Mouse (Mus musculus): ENCODE measurements around the gene Sephs1. TPM values are rescaled to one million over a fixed set of nuclear protein-coding genes. Genes with fewer than 3 reads are reported as not detected.

Gene Sephs1
- 47.6 and 50.7 TPM in 2 replicates for polyA plus RNA-seq (2015; fragmentation: Nextera tagmentation; extraction: Ambion mirVana)

DNA sequence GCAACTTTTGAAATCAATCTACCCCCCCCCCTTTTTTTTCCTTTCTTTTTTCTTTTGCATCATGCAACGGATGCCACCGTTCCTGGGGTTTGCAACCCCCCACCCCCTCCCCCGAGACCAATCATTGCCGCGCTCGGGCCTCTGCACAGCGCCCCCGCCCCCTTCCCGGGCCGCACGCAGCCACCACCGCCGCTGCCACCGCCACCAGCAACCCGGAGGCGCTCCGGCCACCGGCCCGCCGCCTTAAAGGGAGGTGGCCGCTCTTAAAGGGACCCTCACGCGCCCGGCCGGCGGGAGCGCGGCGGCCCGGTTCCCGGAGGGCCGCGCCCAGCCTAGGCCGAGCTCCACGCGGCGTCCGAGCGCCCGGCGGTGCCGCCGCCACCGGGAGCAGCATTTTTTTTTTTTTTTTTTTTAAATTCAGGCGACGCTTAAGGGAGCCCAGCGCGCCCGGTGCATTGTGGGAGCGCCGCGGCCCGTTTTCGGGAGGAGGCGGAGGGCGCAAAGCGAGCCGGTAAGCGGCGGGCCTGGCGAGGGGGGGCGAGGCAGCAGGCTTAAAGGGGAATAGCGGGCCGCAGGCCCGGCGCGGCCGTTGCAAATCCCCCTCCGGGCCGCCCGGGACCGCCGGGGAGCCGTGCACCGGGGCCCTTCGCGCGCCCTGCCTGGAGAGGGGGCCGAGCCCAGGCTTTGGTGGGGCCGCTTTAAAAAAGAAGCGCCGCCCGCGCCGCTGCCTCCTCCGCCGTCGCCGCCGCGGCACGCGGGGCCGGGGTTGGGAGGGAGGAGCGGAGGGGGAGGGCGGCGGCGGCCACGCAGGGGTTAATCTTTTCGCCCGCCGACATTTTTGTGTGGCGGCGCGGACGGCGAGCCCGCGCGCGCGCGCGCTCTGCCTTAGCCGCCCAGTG is at the start of gene Sephs1:
TSS of gene Sephs1 (plus strand) at position 215 of the 899 bp plus-strand sequence.
- ATAC-seq, result peak; percentile 83
- H3K9me3 ChIP-seq (ENCODE audit: control insufficient read depth, low read length), result no peaks in the 10 kb centered on the region
- H3K4me3 ChIP-seq (ENCODE audit: low read length), result peak within 1 kb of the TSS; percentile 92
- H3K4me2 ChIP-seq (ENCODE audit: low read length), result peak within 1 kb of the TSS; percentile 84
- peaks cover 8% of the 10 kb centered on the region for H3K36me3 ChIP-seq (ENCODE audit: control insufficient read depth, insufficient read depth, low read length)
- peak within 1 kb of the TSS; percentile 100 for H3K9ac ChIP-seq (ENCODE audit: low read depth, low read length)
- WGBS, result 0% methylated on average over 60 of the region's 115 CpGs
- H3K27me3 ChIP-seq (replicated peaks; ENCODE audit: control insufficient read depth, insufficient read depth, low read length), result no peaks in the 10 kb centered on the region
- H3K4me1 ChIP-seq (ENCODE audit: control insufficient read depth, insufficient read depth, low read depth, low read length), result peaks cover 18% of the 10 kb centered on the region
- H3K27ac ChIP-seq (ENCODE audit: low read depth, low read length), result peak within 1 kb of the TSS; percentile 98

- Histone ChIP-seq H3K4me2 (ENCODE audit: low read length) (no peak overlapping the region), H3K4me1 (ENCODE audit: control insufficient read depth, insufficient read depth, low read depth, low read length) (no peaks in the 10 kb centered on the region), H3K9me3 (ENCODE audit: control insufficient read depth, low read length) (no peaks in the 10 kb centered on the region), H3K9ac (ENCODE audit: low read depth, low read length) (no peak overlapping the region), H3K36me3 (ENCODE audit: control insufficient read depth, insufficient read depth, low read length) (no peaks in the 10 kb centered on the region), H3K27ac (ENCODE audit: low read depth, low read length) (no peak overlapping the region), H3K27me3 (replicated peaks; ENCODE audit: control insufficient read depth, insufficient read depth, low read length) (no peaks in the 10 kb centered on the region), H3K4me3 (ENCODE audit: low read length) (no peak overlapping the region)
- no peak for ATAC-seq
- 72% methylated on average over 4 of the region's 4 CpGs for whole genome bisulfite sequencing
Observed at GRCm38 (mm10) chr2:4832166-4832565, 49.2 kb upstream of the Sephs1 start.

GRCm38 (mm10) chr2:4849449-4849848 is 31.9 kb upstream of the Sephs1 start:
- no peak for ATAC-seq
- H3K9me3 ChIP-seq (ENCODE audit: control insufficient read depth, low read length), result no peaks in the 10 kb centered on the region
- 89% methylated on average over 2 of the region's 2 CpGs for WGBS

DNA sequence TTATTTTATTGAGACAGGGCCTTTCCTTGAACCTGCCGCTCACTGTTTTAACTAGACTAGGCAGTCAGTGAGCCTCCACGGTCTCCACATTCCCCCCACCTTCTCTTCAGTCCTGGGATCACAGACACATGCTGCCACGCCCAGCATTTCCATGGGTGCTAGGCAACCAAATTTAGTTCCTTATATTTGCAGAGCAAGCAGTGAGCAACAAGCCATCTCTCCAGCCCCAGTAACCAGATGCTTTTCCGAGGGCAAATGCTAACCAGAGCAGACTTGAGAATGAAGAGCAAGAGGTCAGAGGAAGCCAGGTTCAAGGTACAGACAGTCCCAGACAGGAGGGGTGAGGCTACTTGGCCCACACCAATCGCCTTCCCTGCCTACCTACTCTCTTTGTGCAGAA is 24.2 kb upstream of the Sephs1 start:
- Histone ChIP-seq H3K27me3 (replicated peaks; ENCODE audit: control insufficient read depth, insufficient read depth, low read length) (no peaks in the 10 kb centered on the region), H3K4me3 (ENCODE audit: low read length) (no peak overlapping the region), H3K9me3 (ENCODE audit: control insufficient read depth, low read length) (no peaks in the 10 kb centered on the region), H3K27ac (ENCODE audit: low read depth, low read length) (no peak overlapping the region), H3K4me2 (ENCODE audit: low read length) (no peak overlapping the region), H3K36me3 (ENCODE audit: control insufficient read depth, insufficient read depth, low read length) (no peaks in the 10 kb centered on the region), H3K4me1 (ENCODE audit: control insufficient read depth, insufficient read depth, low read depth, low read length) (no peaks in the 10 kb centered on the region), H3K9ac (ENCODE audit: low read depth, low read length) (no peak overlapping the region)
- 67% methylated on average over 5 of the region's 5 CpGs for WGBS
- ATAC-seq, result no peak

More at GRCm38 (mm10) chr2:4849449-4849848, 31.9 kb upstream of the Sephs1 start:
- no peaks in the 10 kb centered on the region for H3K4me1 ChIP-seq (ENCODE audit: control insufficient read depth, insufficient read depth, low read depth, low read length)
- no peaks in the 10 kb centered on the region for H3K27me3 ChIP-seq (replicated peaks; ENCODE audit: control insufficient read depth, insufficient read depth, low read length)
- no peak overlapping the region for H3K4me3 ChIP-seq (ENCODE audit: low read length)
- H3K9ac ChIP-seq (ENCODE audit: low read depth, low read length), result no peak overlapping the region
- H3K4me2 ChIP-seq (ENCODE audit: low read length), result no peak overlapping the region
- H3K36me3 ChIP-seq (ENCODE audit: control insufficient read depth, insufficient read depth, low read length), result no peaks in the 10 kb centered on the region
- no peak overlapping the region for H3K27ac ChIP-seq (ENCODE audit: low read depth, low read length)

DNA sequence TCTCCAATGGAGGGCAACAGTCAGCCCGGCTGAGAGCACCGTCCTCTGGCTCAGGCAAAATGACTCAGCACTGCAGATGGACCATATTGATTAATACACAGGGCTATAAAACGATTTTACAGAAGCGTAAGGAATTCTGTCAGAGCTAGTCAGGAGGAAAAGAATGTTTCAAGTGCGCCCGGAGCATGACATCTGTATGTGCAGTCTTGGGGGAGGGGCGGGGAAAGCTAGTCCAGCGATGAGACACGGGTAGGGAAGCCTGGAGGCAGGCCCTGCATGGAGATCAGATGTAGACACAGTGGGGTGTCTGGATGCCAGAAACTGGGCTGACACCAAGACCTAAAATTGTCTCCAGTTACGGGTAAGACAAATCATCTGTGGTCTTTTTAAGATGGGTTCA is 23.2 kb upstream of the Sephs1 start:
- no peaks in the 10 kb centered on the region for H3K27me3 ChIP-seq (replicated peaks; ENCODE audit: control insufficient read depth, insufficient read depth, low read length)
- WGBS, result 69% methylated on average over 10 of the region's 10 CpGs
- H3K4me1 ChIP-seq (ENCODE audit: control insufficient read depth, insufficient read depth, low read depth, low read length), result no peaks in the 10 kb centered on the region
- H3K36me3 ChIP-seq (ENCODE audit: control insufficient read depth, insufficient read depth, low read length), result no peaks in the 10 kb centered on the region
- no peak overlapping the region for H3K4me3 ChIP-seq (ENCODE audit: low read length)
- ATAC-seq, result no peak
- no peaks in the 10 kb centered on the region for H3K9me3 ChIP-seq (ENCODE audit: control insufficient read depth, low read length)
- no peak overlapping the region for H3K4me2 ChIP-seq (ENCODE audit: low read length)
- H3K9ac ChIP-seq (ENCODE audit: low read depth, low read length), result no peak overlapping the region
- no peak overlapping the region for H3K27ac ChIP-seq (ENCODE audit: low read depth, low read length)

DNA sequence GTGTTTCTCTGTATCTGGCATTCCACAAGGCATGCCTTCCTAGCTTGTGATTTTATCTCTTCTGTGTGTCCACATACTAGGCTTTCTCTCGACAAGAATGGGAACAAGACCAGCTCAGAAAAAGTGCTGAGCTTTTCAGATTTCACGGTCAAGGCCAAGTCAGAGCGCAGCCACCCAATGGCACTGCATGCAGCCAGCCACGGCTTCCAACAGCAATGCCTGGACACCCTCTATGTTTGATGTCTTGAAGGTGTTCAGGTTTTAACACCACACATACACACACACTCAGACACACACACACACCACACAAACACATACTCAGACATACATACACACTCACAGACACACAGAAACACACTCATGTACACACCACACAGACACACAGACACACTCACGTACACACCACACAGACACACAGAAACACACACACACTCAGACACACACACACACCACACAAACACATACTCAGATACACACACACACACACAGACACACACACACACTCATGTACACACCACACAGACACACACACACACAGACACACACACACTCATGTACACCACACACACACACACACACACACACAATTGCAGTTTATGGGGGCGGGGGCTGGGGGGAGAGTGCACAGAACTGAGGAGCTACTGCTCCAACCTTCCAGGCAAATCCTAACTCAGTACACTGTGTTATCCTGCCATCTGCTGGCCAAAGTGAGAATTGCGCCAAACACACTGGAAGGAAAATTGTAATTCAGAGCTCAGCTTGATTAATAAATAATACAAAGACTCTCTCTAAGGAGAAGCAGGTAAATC is 17.2 kb upstream of the Sephs1 start:
- peak; percentile 84 for ATAC-seq
- WGBS, result 43% methylated on average over 7 of the region's 7 CpGs
- no peak overlapping the region for H3K9ac ChIP-seq (ENCODE audit: low read depth, low read length)

DNA sequence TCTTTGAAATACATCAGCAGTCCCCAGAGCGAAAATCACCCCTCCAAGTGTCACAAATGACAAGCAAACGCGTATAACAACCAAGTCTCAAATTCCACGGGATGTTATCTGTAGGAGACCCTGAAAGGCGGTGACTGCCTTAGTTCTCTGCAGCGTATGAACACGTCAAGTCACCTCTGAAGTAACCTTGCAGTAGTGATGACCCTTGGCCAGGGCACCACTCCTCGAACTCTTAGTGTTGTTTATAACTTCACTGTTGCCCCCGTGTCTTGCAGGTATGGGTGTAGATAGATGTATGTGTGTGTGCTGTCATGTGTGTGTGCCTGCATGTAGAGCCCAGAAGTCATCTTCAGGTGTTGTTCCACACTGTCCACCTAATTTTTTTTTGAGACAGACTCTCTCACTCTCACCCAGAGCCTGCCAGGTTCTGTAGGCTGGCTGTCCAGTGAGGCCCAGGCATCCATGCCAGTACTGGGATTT is 16.5 kb upstream of the Sephs1 start:
- 51% methylated on average over 9 of the region's 9 CpGs for WGBS
- no peak overlapping the region for H3K4me2 ChIP-seq (ENCODE audit: low read length)
- no peaks in the 10 kb centered on the region for H3K36me3 ChIP-seq (ENCODE audit: control insufficient read depth, insufficient read depth, low read length)
- no peaks in the 10 kb centered on the region for H3K4me1 ChIP-seq (ENCODE audit: control insufficient read depth, insufficient read depth, low read depth, low read length)
- H3K9me3 ChIP-seq (ENCODE audit: control insufficient read depth, low read length), result no peaks in the 10 kb centered on the region
- H3K27ac ChIP-seq (ENCODE audit: low read depth, low read length), result no peak overlapping the region
- ATAC-seq, result peak; percentile 50
- no peak overlapping the region for H3K4me3 ChIP-seq (ENCODE audit: low read length)
- no peaks in the 10 kb centered on the region; the same call in 1 of the 2 replicates for H3K27me3 ChIP-seq (replicated peaks; ENCODE audit: control insufficient read depth, insufficient read depth, low read length)
- H3K9ac ChIP-seq (ENCODE audit: low read depth, low read length), result no peak overlapping the region; the same call in 1 of the 2 replicates

More for the DNA sequence above, 17.2 kb upstream of the Sephs1 start:
- Histone ChIP-seq H3K4me3 (ENCODE audit: low read length) (no peak overlapping the region), H3K9me3 (ENCODE audit: control insufficient read depth, low read length) (no peaks in the 10 kb centered on the region), H3K36me3 (ENCODE audit: control insufficient read depth, insufficient read depth, low read length) (no peaks in the 10 kb centered on the region), H3K4me2 (ENCODE audit: low read length) (no peak overlapping the region), H3K4me1 (ENCODE audit: control insufficient read depth, insufficient read depth, low read depth, low read length) (no peaks in the 10 kb centered on the region), H3K27me3 (replicated peaks; ENCODE audit: control insufficient read depth, insufficient read depth, low read length) (no peaks in the 10 kb centered on the region; the same call in 1 of the 2 replicates), H3K27ac (ENCODE audit: low read depth, low read length) (no peak overlapping the region)

GRCm38 (mm10) chr2:4868028-4868725 is 13.2 kb upstream of the Sephs1 start:
- Histone ChIP-seq H3K4me1 (ENCODE audit: control insufficient read depth, insufficient read depth, low read depth, low read length) (no peaks in the 10 kb centered on the region), H3K27me3 (replicated peaks; ENCODE audit: control insufficient read depth, insufficient read depth, low read length) (no peaks in the 10 kb centered on the region; the same call in 1 of the 2 replicates), H3K4me3 (ENCODE audit: low read length) (no peak overlapping the region), H3K36me3 (ENCODE audit: control insufficient read depth, insufficient read depth, low read length) (no peaks in the 10 kb centered on the region), H3K9ac (ENCODE audit: low read depth, low read length) (no peak overlapping the region), H3K9me3 (ENCODE audit: control insufficient read depth, low read length) (no peaks in the 10 kb centered on the region), H3K27ac (ENCODE audit: low read depth, low read length) (no peak overlapping the region), H3K4me2 (ENCODE audit: low read length) (no peak overlapping the region)
- ATAC-seq, result no peak
- 83% methylated on average over 12 of the region's 12 CpGs for WGBS
